Mouse (Mus musculus): ENCODE results near the gene Med13l. TPM values are rescaled to one million over a fixed set of nuclear protein-coding genes. Genes with fewer than 3 reads are reported as not detected.

Gene Med13l
- total and polyA plus RNA-seq, 2 experiments from 2014 or later, result 10.5 to 29.5 TPM

DNA sequence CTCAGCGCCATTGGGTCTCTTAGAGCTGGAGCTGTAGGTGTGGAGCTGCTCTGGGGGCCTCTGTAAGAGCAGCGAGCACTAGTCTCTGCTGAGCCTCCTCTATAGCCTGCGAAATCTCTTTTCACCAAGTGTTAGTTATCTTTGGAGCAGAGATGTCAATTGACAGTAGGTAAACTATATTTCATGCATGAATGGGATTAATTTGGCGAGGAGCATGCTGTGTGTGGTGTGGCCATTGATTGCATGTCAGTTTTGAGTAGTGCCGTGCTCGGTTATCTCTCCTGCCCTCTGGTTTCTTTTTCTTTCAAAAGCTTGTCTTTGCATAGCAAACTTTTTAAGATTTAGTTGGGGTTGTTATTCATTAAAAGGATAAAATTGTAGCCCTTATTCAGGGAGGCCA lies 38.1 kb downstream of the Med13l start:
- H3K27me3 ChIP-seq (ENCODE audit: insufficient read depth, low read length), result no peaks in the 10 kb centered on the region
- peaks cover 8% of the 10 kb centered on the region; the same call in 1 of the 2 replicates for H3K4me1 ChIP-seq (ENCODE audit: insufficient read depth, low read length)
- 63% methylated on average over 6 of the region's 6 CpGs for WGBS
- no peak overlapping the region for H3K9ac ChIP-seq (replicated peaks; ENCODE audit: low read length, poor library complexity, severe bottlenecking)
- no peak for ATAC-seq (ENCODE audit: low FRiP score)
- H3K4me2 ChIP-seq (ENCODE audit: low read depth, low read length, poor library complexity, severe bottlenecking), result no peak overlapping the region
- TF ChIP-seq CTCF (IDR thresholded peaks at IDR 0.05), result no peak
- H3K4me3 ChIP-seq (ENCODE audit: low read depth, low read length), result no peak overlapping the region
- H3K36me3 ChIP-seq (ENCODE audit: insufficient read depth, low read length), result peaks cover 2% of the 10 kb centered on the region; the same call in 1 of the 2 replicates
- no peak overlapping the region for H3K27ac ChIP-seq (ENCODE audit: low read depth, low read length)
- H3K9me3 ChIP-seq (ENCODE audit: low read length), result no peaks in the 10 kb centered on the region
- no peak for DNase-seq (ENCODE audit: low spot score)

DNA sequence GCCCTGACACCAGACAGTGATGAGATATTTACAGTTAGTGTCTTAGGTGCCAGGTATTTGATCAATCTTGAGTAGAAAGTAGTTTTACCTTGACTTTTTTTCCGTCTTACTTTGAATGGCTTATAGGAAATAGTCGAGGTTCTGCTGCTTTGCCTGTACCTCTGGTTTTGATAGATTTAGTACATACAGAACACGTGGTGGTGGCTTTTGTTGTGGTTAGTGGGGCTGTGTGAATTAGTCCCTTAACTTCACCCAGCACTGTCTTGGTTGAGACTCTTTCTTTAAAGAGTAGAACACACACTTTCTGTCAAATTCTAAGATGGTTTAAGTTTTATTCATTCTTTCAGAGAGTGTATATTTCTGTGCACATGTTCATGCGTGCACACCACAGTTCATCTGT lies 41.0 kb downstream of the Med13l start:
- Histone ChIP-seq H3K4me3 (ENCODE audit: low read depth, low read length) (no peak overlapping the region), H3K4me2 (ENCODE audit: low read depth, low read length, poor library complexity, severe bottlenecking) (no peak overlapping the region), H3K4me1 (ENCODE audit: insufficient read depth, low read length) (peaks cover 8% of the 10 kb centered on the region; the same call in 1 of the 2 replicates), H3K36me3 (ENCODE audit: insufficient read depth, low read length) (no peaks in the 10 kb centered on the region), H3K27me3 (ENCODE audit: insufficient read depth, low read length) (no peaks in the 10 kb centered on the region), H3K9me3 (ENCODE audit: low read length) (no peaks in the 10 kb centered on the region), H3K9ac (replicated peaks; ENCODE audit: low read length, poor library complexity, severe bottlenecking) (no peak overlapping the region), H3K27ac (ENCODE audit: low read depth, low read length) (no peak overlapping the region)
- ATAC-seq (ENCODE audit: low FRiP score), result no peak
- 90% methylated on average over 4 of the region's 4 CpGs for WGBS
- TF ChIP-seq CTCF (IDR thresholded peaks at IDR 0.05), result no peak
- DNase-seq (ENCODE audit: low spot score), result no peak

DNA sequence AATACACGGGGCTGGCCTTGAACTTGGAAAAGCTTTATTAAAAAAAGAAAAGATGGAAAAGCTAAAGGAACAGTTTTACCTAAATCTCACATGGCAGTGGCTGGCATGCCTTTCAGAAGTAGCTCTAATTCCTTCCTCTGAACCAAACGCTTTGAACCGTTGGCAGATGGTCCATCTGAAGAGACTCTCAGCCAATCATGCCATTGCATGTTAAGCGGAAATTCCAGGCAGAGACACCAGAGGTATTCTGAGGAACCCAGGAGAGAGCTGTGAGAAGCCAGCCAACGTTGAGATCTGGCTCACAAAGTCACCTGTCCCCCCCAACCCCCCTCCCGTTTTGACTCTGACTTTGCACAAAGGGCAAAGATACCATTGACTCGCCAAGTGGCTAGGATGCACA lies 42.2 kb downstream of the Med13l start:
- Histone ChIP-seq H3K4me2 (ENCODE audit: low read depth, low read length, poor library complexity, severe bottlenecking) (no peak overlapping the region), H3K4me3 (ENCODE audit: low read depth, low read length) (no peak overlapping the region), H3K9ac (replicated peaks; ENCODE audit: low read length, poor library complexity, severe bottlenecking) (no peak overlapping the region), H3K27ac (ENCODE audit: low read depth, low read length) (no peak overlapping the region), H3K9me3 (ENCODE audit: low read length) (no peaks in the 10 kb centered on the region), H3K36me3 (ENCODE audit: insufficient read depth, low read length) (no peaks in the 10 kb centered on the region), H3K27me3 (ENCODE audit: insufficient read depth, low read length) (no peaks in the 10 kb centered on the region), H3K4me1 (ENCODE audit: insufficient read depth, low read length) (peaks cover 8% of the 10 kb centered on the region)
- 58% methylated on average over 7 of the region's 7 CpGs for WGBS
- DNase-seq (ENCODE audit: low spot score), result no peak
- no peak for ATAC-seq (ENCODE audit: low FRiP score)
- TF ChIP-seq CTCF (IDR thresholded peaks at IDR 0.05), result no peak

DNA sequence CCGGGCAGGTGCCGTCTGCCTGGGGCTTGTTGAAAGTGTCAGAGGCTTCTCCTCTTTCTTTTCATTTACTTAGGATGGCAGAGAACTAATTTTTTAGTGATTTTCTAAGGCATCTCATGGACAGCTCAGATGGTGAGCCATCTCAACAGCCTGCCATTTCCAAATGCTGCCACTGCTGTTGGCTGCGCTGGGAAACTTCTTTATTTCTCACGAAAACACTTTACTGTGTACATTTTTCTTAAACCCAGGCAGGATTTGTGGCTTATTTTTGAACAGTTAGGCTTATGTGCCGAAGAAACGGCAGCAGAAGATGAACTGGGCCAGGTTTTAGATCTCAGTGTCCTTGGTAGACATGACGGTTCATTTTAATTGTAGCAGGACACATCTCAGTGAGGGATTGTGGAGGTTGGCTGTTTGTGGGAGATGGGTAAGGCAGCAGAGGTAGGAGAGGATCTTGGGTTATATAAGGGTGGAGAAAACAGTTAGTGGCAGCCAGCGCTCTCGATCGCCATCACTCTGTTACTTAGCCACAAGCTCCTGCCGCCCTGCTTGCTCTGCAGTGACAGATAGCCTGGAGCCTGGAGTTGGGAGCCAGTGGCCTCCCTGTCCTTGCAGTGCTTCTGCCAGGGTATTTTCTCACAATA lies 45.1 kb downstream of the Med13l start:
- Histone ChIP-seq H3K36me3 (ENCODE audit: insufficient read depth, low read length) (no peaks in the 10 kb centered on the region), H3K27me3 (ENCODE audit: insufficient read depth, low read length) (no peaks in the 10 kb centered on the region), H3K27ac (ENCODE audit: low read depth, low read length) (no peak overlapping the region), H3K4me3 (ENCODE audit: low read depth, low read length) (no peak overlapping the region), H3K4me2 (ENCODE audit: low read depth, low read length, poor library complexity, severe bottlenecking) (no peak overlapping the region), H3K9ac (replicated peaks; ENCODE audit: low read length, poor library complexity, severe bottlenecking) (no peak overlapping the region), H3K4me1 (ENCODE audit: insufficient read depth, low read length) (no peaks in the 10 kb centered on the region; the same call in 1 of the 2 replicates), H3K9me3 (ENCODE audit: low read length) (no peaks in the 10 kb centered on the region)
- TF ChIP-seq CTCF (IDR thresholded peaks at IDR 0.05), result no peak
- no peak for ATAC-seq (ENCODE audit: low FRiP score)
- DNase-seq (ENCODE audit: low spot score), result no peak
- 79% methylated on average over 11 of the region's 11 CpGs for WGBS

DNA sequence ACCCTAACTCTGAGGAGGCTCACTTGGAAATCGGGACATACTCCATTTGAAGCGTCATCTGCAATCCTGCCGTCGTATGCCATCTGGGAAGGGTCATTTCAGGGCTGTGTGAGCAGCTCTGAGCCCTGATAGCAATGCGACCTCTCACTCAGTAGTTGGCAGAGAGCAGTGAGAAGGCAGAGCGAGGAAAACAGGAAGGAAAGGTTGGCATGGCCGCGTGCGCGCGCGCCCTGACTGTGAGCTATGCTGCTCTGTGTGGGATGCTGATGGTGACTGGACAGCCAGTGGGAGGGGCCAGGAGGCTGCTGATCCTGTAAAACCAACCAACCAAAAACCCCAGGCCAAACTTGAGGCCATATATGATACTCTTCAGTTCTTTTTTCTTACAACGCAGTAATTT lies 46.2 kb downstream of the Med13l start:
- WGBS, result 74% methylated on average over 13 of the region's 13 CpGs
- DNase-seq (ENCODE audit: low spot score) (peak; percentile 34), ATAC-seq (ENCODE audit: low FRiP score) (no peak)
- TF ChIP-seq CTCF (IDR thresholded peaks at IDR 0.05), result no peak
- no peaks in the 10 kb centered on the region for H3K27me3 ChIP-seq (ENCODE audit: insufficient read depth, low read length)
- no peak overlapping the region for H3K4me3 ChIP-seq (ENCODE audit: low read depth, low read length)
- no peak overlapping the region for H3K27ac ChIP-seq (ENCODE audit: low read depth, low read length)
- no peaks in the 10 kb centered on the region; the same call in 1 of the 2 replicates for H3K4me1 ChIP-seq (ENCODE audit: insufficient read depth, low read length)
- H3K9me3 ChIP-seq (ENCODE audit: low read length), result no peaks in the 10 kb centered on the region
- no peak overlapping the region for H3K4me2 ChIP-seq (ENCODE audit: low read depth, low read length, poor library complexity, severe bottlenecking)
- H3K9ac ChIP-seq (replicated peaks; ENCODE audit: low read length, poor library complexity, severe bottlenecking), result no peak overlapping the region
- no peaks in the 10 kb centered on the region for H3K36me3 ChIP-seq (ENCODE audit: insufficient read depth, low read length)

DNA sequence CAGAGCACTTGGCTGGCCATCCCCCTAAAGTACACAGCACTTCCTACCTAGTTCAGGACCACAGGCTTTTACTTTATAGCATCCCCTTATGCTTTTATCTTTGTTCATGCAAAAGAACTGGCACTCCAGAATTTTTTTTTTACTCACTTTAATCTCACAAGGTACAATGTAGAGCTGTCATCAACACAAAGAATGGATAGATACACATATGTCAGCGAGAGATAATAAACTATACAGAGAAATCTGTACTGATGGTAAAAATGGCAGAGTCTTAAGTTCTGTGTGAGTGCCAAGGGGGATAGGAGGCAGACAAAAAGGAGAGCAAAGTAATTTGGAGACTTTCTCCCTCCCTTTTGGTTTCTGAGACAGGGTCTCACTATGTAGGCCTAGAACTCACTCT lies 47.4 kb downstream of the Med13l start:
- WGBS, result 89% methylated on average over 1 of the region's 1 CpGs
- H3K36me3 ChIP-seq (ENCODE audit: insufficient read depth, low read length), result no peaks in the 10 kb centered on the region
- H3K9me3 ChIP-seq (ENCODE audit: low read length), result no peaks in the 10 kb centered on the region
- no peaks in the 10 kb centered on the region for H3K27me3 ChIP-seq (ENCODE audit: insufficient read depth, low read length)
- H3K4me3 ChIP-seq (ENCODE audit: low read depth, low read length), result no peak overlapping the region
- no peak overlapping the region for H3K9ac ChIP-seq (replicated peaks; ENCODE audit: low read length, poor library complexity, severe bottlenecking)
- no peak for DNase-seq (ENCODE audit: low spot score)
- ATAC-seq (ENCODE audit: low FRiP score), result no peak
- H3K4me2 ChIP-seq (ENCODE audit: low read depth, low read length, poor library complexity, severe bottlenecking), result no peak overlapping the region
- no peak overlapping the region for H3K27ac ChIP-seq (ENCODE audit: low read depth, low read length)
- no peak for TF ChIP-seq CTCF (IDR thresholded peaks at IDR 0.05)
- H3K4me1 ChIP-seq (ENCODE audit: insufficient read depth, low read length), result no peaks in the 10 kb centered on the region; the same call in 1 of the 2 replicates

Data from midbrain, postnatal 0 days (tissue).